Mouse (Mus musculus) MEL (cell line): ENCODE measurements at regions not wholly inside any gene's neighbourhood (a gene's known extent, or its start where the extent isn't known, plus 50 kb on each side); places are given as distances from the start of the nearest gene placed in this dataset.

Experiments used
- CTCF ChIP-seq, 3 experiments: IDR thresholded peaks in 2 of 3; conservative IDR thresholded peaks in 1 of 3; 2 replicates each; pipeline ENCODE4 v1.5.1; 2011 to 2012; ENCODE audit warnings: low read length in 3 of 3, low read depth in 2 of 3, mild to moderate bottlenecking in 2 of 3, improper control_type of control experiment in 1 of 3, inconsistent platforms in 1 of 3, mixed read lengths in 1 of 3, moderate library complexity in 1 of 3; ENCODE audit not compliant: control insufficient read depth in 1 of 3, insufficient read depth in 1 of 3, poor library complexity in 1 of 3, severe bottlenecking in 1 of 3
- ELF1 ChIP-seq: IDR thresholded peaks from 2 replicates; pipeline ENCODE4 v1.6.1; 2014; ENCODE audit warnings: low read depth, mild to moderate bottlenecking, inconsistent platforms, low read length, improper control_type of control experiment, moderate library complexity
- JUND ChIP-seq: IDR thresholded peaks from 2 replicates; pipeline ENCODE4 v1.6.1; 2011; ENCODE audit warnings: low read depth, mild to moderate bottlenecking, improper control_type of control experiment, low read length
- NRF1 ChIP-seq: IDR thresholded peaks from 2 replicates; pipeline ENCODE4 v1.6.1; 2014; ENCODE audit warnings: low read depth, mild to moderate bottlenecking, inconsistent platforms, low read length, improper control_type of control experiment, moderate library complexity; ENCODE audit not compliant: poor library complexity, insufficient read depth, severe bottlenecking
- POLR2A ChIP-seq, 2 experiments: IDR thresholded peaks; 2 replicates each; pipeline ENCODE4 v1.6.1; 2011 to 2012; ENCODE audit warnings: low read length in 2 of 2, mild to moderate bottlenecking in 2 of 2, control low read depth in 1 of 2, improper control_type of control experiment in 1 of 2, low read depth in 1 of 2, moderate library complexity in 1 of 2; ENCODE audit not compliant: control insufficient read depth in 1 of 2, insufficient read depth in 1 of 2, poor library complexity in 1 of 2
- RAD21 ChIP-seq: IDR thresholded peaks from 2 replicates; pipeline ENCODE4 v1.6.1; 2011; ENCODE audit warnings: mild to moderate bottlenecking, low read depth, low read length, improper control_type of control experiment
- USF2 ChIP-seq, 2 experiments: IDR thresholded peaks; 2 replicates each; pipeline ENCODE4 v1.6.1; 2011 to 2012; ENCODE audit warnings: improper control_type of control experiment in 2 of 2, low read length in 2 of 2, borderline replicate concordance in 1 of 2, inconsistent platforms in 1 of 2, low read depth in 1 of 2, mild to moderate bottlenecking in 1 of 2; ENCODE audit not compliant: insufficient read depth in 1 of 2
- ZNF384 ChIP-seq: IDR thresholded peaks from 2 replicates; pipeline ENCODE4 v1.6.1; 2012; ENCODE audit warnings: low read depth, mild to moderate bottlenecking, inconsistent platforms, low read length, improper control_type of control experiment

DNA sequence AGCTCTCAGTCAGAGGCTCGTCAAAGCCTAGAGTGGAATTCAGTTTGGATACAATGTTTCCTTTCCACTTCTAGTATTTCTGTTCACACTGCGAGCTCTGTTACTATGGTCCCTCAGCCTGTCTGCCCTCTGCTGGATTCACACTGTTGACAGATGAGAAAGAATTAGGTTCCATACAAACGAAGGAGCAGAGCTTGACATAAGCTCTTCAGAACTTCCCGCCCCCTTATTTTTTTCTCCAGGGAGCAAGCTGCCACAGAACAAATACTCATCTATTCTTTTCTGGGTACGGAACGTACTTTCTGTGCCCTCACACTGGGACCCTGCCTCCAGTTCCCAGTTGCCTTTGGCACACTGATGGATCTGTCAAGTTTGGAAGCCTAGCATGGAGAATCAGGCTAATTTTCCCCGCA lies 114.5 kb upstream of the Cdh13 start:
- no peak for TF ChIP-seq CTCF (IDR thresholded peaks at IDR 0.05 in 2 of 3, conservative IDR thresholded peaks at IDR 0.05 in 1 of 3; ENCODE audit: control insufficient read depth in 1 of 3, insufficient read depth in 1 of 3, low read depth in 2 of 3, low read length in 3 of 3, poor library complexity in 1 of 3, severe bottlenecking in 1 of 3)
- TF ChIP-seq ZNF384: no peak
- no peak for TF ChIP-seq POLR2A (IDR thresholded peaks at IDR 0.05; ENCODE audit: control insufficient read depth in 1 of 2, insufficient read depth in 1 of 2, low read depth in 1 of 2, low read length in 2 of 2, poor library complexity in 1 of 2)
- no peak for TF ChIP-seq ELF1
- no peak for TF ChIP-seq JUND
- no peak for TF ChIP-seq NRF1
- no peak for TF ChIP-seq USF2 (IDR thresholded peaks at IDR 0.05; ENCODE audit: borderline replicate concordance in 1 of 2, insufficient read depth in 1 of 2, low read depth in 1 of 2, low read length in 2 of 2)
- TF ChIP-seq RAD21: no peak
